ENCODE assay signal across 21 mouse cellular contexts in the genomic region with DNA sequence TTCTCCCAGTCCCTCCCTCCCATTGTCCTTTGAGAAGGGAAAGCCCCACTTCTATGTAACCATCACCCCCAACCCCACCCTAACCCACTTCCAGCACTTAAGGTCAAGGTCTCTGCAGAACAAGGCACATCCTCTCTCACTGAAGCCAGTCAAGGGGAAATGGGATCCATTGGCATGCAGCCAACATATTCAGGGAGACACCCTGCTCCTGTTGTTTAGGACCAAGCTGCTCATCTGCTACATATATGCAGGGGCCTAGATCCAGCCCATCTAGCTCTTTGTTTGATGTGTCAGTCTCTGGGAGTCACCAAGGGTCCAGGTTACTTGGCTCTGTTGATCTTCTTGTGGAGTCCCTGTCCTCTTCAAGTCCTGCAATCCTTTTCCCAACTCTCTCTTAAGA.
DNase-seq lines count a peak whose midpoint lies in the region; TF ChIP-seq lines count a peak whose summit lies in the region.
"Had no signal": no experiment of that assay in that cellular context is flagged by ENCODE, and none has a peak within 500 bp of the region (broad histone marks: within the 10 kb centered on the region; RNA-seq: fewer than 3 reads in every experiment).

No protein-coding gene starts in this region.

- no peak overlapping the region for H3K4me3 ChIP-seq in ES-E14 (ENCODE audit: insufficient read depth in 1 of 2, low read depth in 1 of 2, low read length in 2 of 2, poor library complexity in 1 of 2, severe bottlenecking in 1 of 2)
- no peak overlapping the region for H3K4me3 ChIP-seq in layer of hippocampus, adult 2 months
- H3K4me3 ChIP-seq: embryonic facial prominence, embryonic 13.5 days; embryonic facial prominence, embryonic 15.5 days; erythroblast, embryonic 14.5 days; forebrain, embryonic 10.5 days; forebrain, embryonic 12.5 days had no signal

- in situ Hi-C loops in ES-E14 (cut with MboI; ENCODE audit: low sequenced_read_pairs in 2 of 2, unreplicated experiment in 2 of 2) = no loop called here

- H3K36me3 ChIP-seq in ES-E14 (ENCODE audit: control insufficient read depth, insufficient read depth, low read length, poor library complexity, severe bottlenecking) = no peaks in the 10 kb centered on the region
- H3K36me3 ChIP-seq: embryonic facial prominence, embryonic 13.5 days; embryonic facial prominence, embryonic 15.5 days; forebrain, embryonic 10.5 days; forebrain, embryonic 12.5 days had no signal

- no peaks in the 10 kb centered on the region for H3K4me1 ChIP-seq in ES-E14 (ENCODE audit: control insufficient read depth in 2 of 2, insufficient read depth in 2 of 2, low read length in 2 of 2, poor library complexity in 1 of 2)
- H3K4me1 ChIP-seq: embryonic facial prominence, embryonic 13.5 days; embryonic facial prominence, embryonic 15.5 days; forebrain, embryonic 10.5 days; forebrain, embryonic 12.5 days had no signal

- H3K9me3 ChIP-seq in ES-E14 (ENCODE audit: control insufficient read depth, insufficient read depth, low read depth, low read length) = no peaks in the 10 kb centered on the region
- H3K9me3 ChIP-seq: embryonic facial prominence, embryonic 13.5 days; embryonic facial prominence, embryonic 15.5 days; forebrain, embryonic 10.5 days; forebrain, embryonic 12.5 days had no signal

- intact Hi-C loops in heart, postnatal 25 days (cut with DNase I) = no loop called here

- no peak overlapping the region for H3K27ac ChIP-seq in ES-E14 (ENCODE audit: insufficient read depth, low read depth, low read length, poor library complexity, severe bottlenecking)
- no peak overlapping the region for H3K27ac ChIP-seq in layer of hippocampus, adult 2 months
- H3K27ac ChIP-seq: embryonic facial prominence, embryonic 13.5 days; embryonic facial prominence, embryonic 15.5 days; forebrain, embryonic 10.5 days; forebrain, embryonic 12.5 days had no signal

- peak; percentile 22 for DNase-seq in retina, postnatal 1 day
- DNase-seq in retina, embryonic 14.5 days (ENCODE audit: low spot score) = no peak
- DNase-seq in ES-E14 (ENCODE audit: low read depth, low spot score) (peak; percentile 2), WW6 (ENCODE audit: low read depth, low spot score) (peak; percentile 1), adipocyte (ENCODE audit: low spot score) (no peak)
- no peak for DNase-seq in layer of hippocampus, adult 2 months (ENCODE audit: low spot score in 2 of 2)
- DNase-seq in heart, postnatal 25 days (ENCODE audit: low spot score) = no peak
- DNase-seq: adrenal gland, adult 2 months; adrenal gland, postnatal 10 days; adrenal gland, postnatal 25 days; cerebellum, adult 11 months; cerebellum, adult 18-20 months; cerebellum, adult 8-10 months; cerebellum, adult 9-11 months; cerebellum, postnatal 36 days; embryo, embryonic 11 days had no signal

- no peak for TF ChIP-seq CTCF in layer of hippocampus, adult 2 months (conservative IDR thresholded peaks at IDR 0.05)

- no peak overlapping the region for H3K9ac ChIP-seq in ES-E14 (ENCODE audit: insufficient read depth, low read depth, low read length, poor library complexity, severe bottlenecking)
- H3K9ac ChIP-seq: embryonic facial prominence, embryonic 13.5 days; embryonic facial prominence, embryonic 15.5 days; forebrain, embryonic 12.5 days had no signal

TF ChIP-seq in ES-E14, 5 proteins besides CTCF, POLR2A, EP300 and RAD21:
- TF ChIP-seq MAFK (IDR thresholded peaks at IDR 0.05; ENCODE audit: insufficient read depth, low read depth, low read length) = no peak
- no peak for TF ChIP-seq ZC3H11A (IDR thresholded peaks at IDR 0.05; ENCODE audit: borderline replicate concordance, low read depth, low read length)

Comparison
In these comparisons a context has a peak if more than half of its experiments do, and no peak if none do; other contexts are left out.
1. DNase-seq: peak in retina, postnatal 1 day (single experiment), ES-E14 (single experiment) and WW6 (single experiment); none in retina, embryonic 14.5 days (single experiment), layer of hippocampus, adult 2 months (0 of 2), adipocyte (single experiment) and heart, postnatal 25 days (single experiment).